Mouse (Mus musculus): ENCODE results near the gene Rnasek. TPM values are rescaled to one million over a fixed set of nuclear protein-coding genes. Genes with fewer than 3 reads are reported as not detected.

Gene Rnasek
- total RNA-seq, 2 experiments from 2014 or later: 179 to 279 TPM

DNA sequence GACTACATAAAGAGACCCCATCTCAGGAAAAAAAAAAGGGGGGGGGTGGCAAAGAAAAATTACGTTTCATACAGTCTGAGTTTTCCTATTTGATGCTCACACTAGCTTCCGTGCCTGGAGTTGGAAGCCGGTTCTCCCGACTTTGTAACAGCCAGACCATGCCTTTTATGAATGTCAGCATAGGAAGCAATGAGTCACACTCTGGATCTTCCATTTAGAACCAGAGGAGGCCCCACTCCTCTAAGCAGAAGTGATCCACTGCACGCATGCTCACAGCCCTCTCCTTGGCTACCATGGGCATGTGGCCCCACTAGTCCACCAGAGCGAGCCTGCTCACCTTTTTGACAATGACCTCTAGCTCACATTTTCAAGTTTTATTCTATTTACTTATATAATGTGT, 48.5 kb downstream of the Rnasek start:
- no peak for DNase-seq (ENCODE audit: low spot score in 2 of 2)

DNA sequence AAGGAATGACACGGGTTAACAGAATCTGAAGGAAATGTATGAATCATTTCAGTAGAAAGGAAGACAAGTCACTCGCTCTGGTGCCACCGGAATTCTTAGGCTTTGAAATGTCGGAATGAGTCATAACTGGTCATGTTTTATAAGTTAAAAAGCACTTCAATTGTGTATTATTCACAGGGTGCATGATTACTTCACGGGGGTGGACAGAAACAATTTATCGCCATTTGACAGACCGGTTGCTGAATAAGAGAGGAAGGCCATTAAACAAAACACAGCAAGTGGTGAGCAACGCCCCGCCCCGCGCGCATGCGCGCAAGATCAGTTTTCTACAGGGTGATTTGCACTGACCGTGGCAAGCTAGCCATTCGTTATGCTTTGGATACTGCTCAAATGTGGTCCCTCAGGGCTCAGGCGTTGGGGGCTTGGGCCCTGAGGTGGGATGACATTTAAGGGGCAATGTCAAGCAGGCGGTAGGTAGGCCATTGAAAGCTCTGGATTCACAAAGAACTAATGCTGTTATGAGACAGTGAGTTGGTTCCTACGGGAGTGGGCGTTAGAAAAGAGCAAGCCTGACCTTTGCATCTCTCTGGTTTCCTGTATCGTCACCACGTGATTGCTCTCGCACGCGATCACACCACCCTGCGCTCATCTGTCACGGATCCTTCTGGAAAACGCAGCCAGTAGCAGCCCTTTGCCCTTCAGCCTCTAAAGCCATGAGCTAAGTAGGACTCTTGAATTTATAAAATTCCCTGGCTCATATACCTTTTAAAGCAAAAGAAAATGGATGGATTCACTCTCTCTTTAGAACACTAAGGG, 50.1 kb downstream of the Rnasek start:
- DNase-seq (ENCODE audit: low spot score in 2 of 2): peak in 1 of 2 experiments; percentile 36

Small RNAs within 50 kb of the gene (microRNA-seq; reads per million reads assigned to microRNA genes)
- 1,239 to 1,648 reads per million in 2 experiments for gene Mir195a (ENCODE audit: borderline number of aligned reads in 2 of 2)
- gene Mir497 (ENCODE audit: borderline number of aligned reads in 2 of 2): 0 reads per million in 2 experiments
- 0 reads per million in 2 experiments for gene Mir497b (ENCODE audit: borderline number of aligned reads in 2 of 2)

Other genes with a start within 250 kb of the Rnasek start
- gene Gabarap, start 248.7 kb downstream of the Rnasek start, total RNA-seq (2021): 100 to 1,000 TPM; 436 to 473 TPM
- gene Phf23, start 244.1 kb downstream of the Rnasek start, total RNA-seq (2021): 10 to 100 TPM; 51.5 to 57.5 TPM
- gene Dvl2, start 239.2 kb downstream of the Rnasek start, total RNA-seq (2021): 10 to 100 TPM; 13.8 to 14.9 TPM
- 1,000 to 10,000 TPM in 1 of 2 experiments, 100 to 1,000 TPM in 1; 522 to 1,041 TPM for gene Acadvl, start 224.4 kb downstream of the Rnasek start, total RNA-seq (2021)
- 10 to 100 TPM; 24.6 to 33.0 TPM for gene Dlg4, start 222.9 kb downstream of the Rnasek start, total RNA-seq (2021)
- gene Asgr1, start 185.8 kb downstream of the Rnasek start, total RNA-seq (2021): under 1 TPM in 1 of 2 experiments, not detected in 1; 0.50 TPM
- 1 to 10 TPM in 1 of 2 experiments, under 1 TPM in 1; 0.83 to 2.5 TPM for gene Asgr2, start 147.2 kb downstream of the Rnasek start, total RNA-seq (2021)
- 1 to 10 TPM; 3.8 to 9.2 TPM for gene Mgl2, start 109.5 kb downstream of the Rnasek start, total RNA-seq (2021)
- 1 to 10 TPM; 2.5 to 9.2 TPM for gene Clec10a, start 83.6 kb downstream of the Rnasek start, total RNA-seq (2021)
- gene Slc16a11, start 27.1 kb downstream of the Rnasek start, total RNA-seq (2021): 1 to 10 TPM in 1 of 2 experiments, under 1 TPM in 1; 0.53 to 1.1 TPM
- 1 to 10 TPM; 2.4 to 2.9 TPM for gene Slc16a13, start 18.8 kb downstream of the Rnasek start, total RNA-seq (2021)
- 10 to 100 TPM in 1 of 2 experiments, 1 to 10 TPM in 1; 7.4 to 22.5 TPM for gene Bcl6b, start 10.0 kb downstream of the Rnasek start, total RNA-seq (2021)
- gene 0610010K14Rik, start 1.9 kb downstream of the Rnasek start, total RNA-seq (2021): 10 to 100 TPM; 33.7 to 37.3 TPM
- 1 to 10 TPM; 4.3 to 5.3 TPM for gene Gm21988, start within 50 bp of the Rnasek start, total RNA-seq (2021)
- 1 to 10 TPM in 1 of 2 experiments, under 1 TPM in 1; 0.96 to 1.1 TPM for gene Alox12, start 15.5 kb upstream of the Rnasek start, total RNA-seq (2021)
- not detected for gene Alox12e, start 82.8 kb upstream of the Rnasek start, total RNA-seq (2021)
- gene Alox15, start 112.2 kb upstream of the Rnasek start, total RNA-seq (2021): 1 to 10 TPM; 2.8 to 7.9 TPM
- 10 to 100 TPM; 17.3 to 21.3 TPM for gene Pelp1, start 170.2 kb upstream of the Rnasek start, total RNA-seq (2021)
- gene Arrb2, start 192.8 kb upstream of the Rnasek start, total RNA-seq (2021): 10 to 100 TPM; 21.4 to 25.4 TPM
- 10 to 100 TPM; 17.0 to 18.0 TPM for gene Med11, start 212.1 kb upstream of the Rnasek start, total RNA-seq (2021)
- 1 to 10 TPM; 2.8 to 2.9 TPM for gene Zmynd15, start 219.6 kb upstream of the Rnasek start, total RNA-seq (2021)
- gene Cxcl16, start 220.1 kb upstream of the Rnasek start, total RNA-seq (2021): 10 to 100 TPM; 11.3 to 18.3 TPM